Mouse (Mus musculus): ENCODE results near the gene Msi2. TPM values are rescaled to one million over a fixed set of nuclear protein-coding genes. Genes with fewer than 3 reads are reported as not detected.

Msi2 gene
- polyA plus RNA-seq, 1 experiment from 2014 or later = 29.9 TPM

GRCm38 (mm10) chr11:88524437-88524789, 193.9 kb downstream of the Msi2 start:
- Histone ChIP-seq H3K4me3 (no peak overlapping the region), H3K4me1 (replicated peaks) (peaks cover 92% of the 10 kb centered on the region)

GRCm38 (mm10) chr11:88523921-88524320, 194.4 kb downstream of the Msi2 start:
- H3K36me3 ChIP-seq = peaks cover 32% of the 10 kb centered on the region
- H3K4me1 ChIP-seq (replicated peaks) = peaks cover 87% of the 10 kb centered on the region
- no peaks in the 10 kb centered on the region for H3K27me3 ChIP-seq (ENCODE audit: insufficient read depth, poor library complexity, severe bottlenecking)
- no peak for DNase-seq (ENCODE audit: low spot score)
- H3K27ac ChIP-seq = peak overlapping the region; percentile 85
- no peak overlapping the region for H3K4me3 ChIP-seq
- 63% methylated on average over 4 of the region's 4 CpGs for WGBS
- no peaks in the 10 kb centered on the region for H3K9me3 ChIP-seq

More at GRCm38 (mm10) chr11:88524437-88524789, 193.9 kb downstream of the Msi2 start:
- Histone ChIP-seq H3K36me3 (peaks cover 31% of the 10 kb centered on the region), H3K9me3 (no peaks in the 10 kb centered on the region), H3K27ac (peak overlapping the region; percentile 85), H3K27me3 (ENCODE audit: insufficient read depth, poor library complexity, severe bottlenecking) (no peaks in the 10 kb centered on the region)
- DNase-seq (ENCODE audit: low spot score) = no peak

DNA sequence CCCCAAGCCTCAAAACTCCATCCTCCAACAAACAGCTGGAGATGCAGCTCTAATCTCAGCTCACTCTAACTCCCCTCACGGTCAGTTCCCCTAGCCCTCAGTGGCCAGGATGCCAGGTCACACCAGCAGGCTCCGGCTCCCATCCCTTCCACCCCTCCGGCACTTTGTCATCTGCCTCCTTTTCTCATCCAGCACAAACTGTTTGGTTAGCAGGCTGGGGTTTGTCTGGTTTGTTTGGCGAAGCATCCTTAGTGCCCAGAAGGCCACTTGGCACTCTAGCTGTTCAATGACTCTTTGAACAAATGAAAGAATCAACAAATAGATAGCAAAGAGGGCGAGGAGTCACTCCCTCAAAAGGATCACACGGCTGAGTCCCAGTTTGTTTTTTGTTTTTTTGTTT, 194.8 kb downstream of the Msi2 start:
- peak overlapping the region; percentile 85 for H3K27ac ChIP-seq
- no peak overlapping the region for H3K4me3 ChIP-seq
- WGBS = 67% methylated on average over 6 of the region's 6 CpGs
- H3K4me1 ChIP-seq (replicated peaks) = peaks cover 83% of the 10 kb centered on the region
- H3K36me3 ChIP-seq = peaks cover 36% of the 10 kb centered on the region
- no peak for DNase-seq (ENCODE audit: low spot score)
- no peaks in the 10 kb centered on the region for H3K27me3 ChIP-seq (ENCODE audit: insufficient read depth, poor library complexity, severe bottlenecking)
- H3K9me3 ChIP-seq = no peaks in the 10 kb centered on the region

GRCm38 (mm10) chr11:88522114-88522513, 196.2 kb downstream of the Msi2 start:
- Histone ChIP-seq H3K9me3 (no peaks in the 10 kb centered on the region), H3K4me3 (no peak overlapping the region), H3K36me3 (peaks cover 46% of the 10 kb centered on the region), H3K4me1 (replicated peaks) (peaks cover 77% of the 10 kb centered on the region), H3K27ac (0 out of 2 replicates have a peak overlapping the region, but pooled peaks have one; percentile 23), H3K27me3 (ENCODE audit: insufficient read depth, poor library complexity, severe bottlenecking) (no peaks in the 10 kb centered on the region)
- WGBS = 89% methylated on average over 5 of the region's 5 CpGs
- DNase-seq (ENCODE audit: low spot score) = no peak

GRCm38 (mm10) chr11:88520951-88521730, 197.2 kb downstream of the Msi2 start:
- H3K4me3 ChIP-seq = no peak overlapping the region
- H3K9me3 ChIP-seq = no peaks in the 10 kb centered on the region
- peak overlapping the region; percentile 30 for H3K27ac ChIP-seq
- H3K4me1 ChIP-seq (replicated peaks) = peaks cover 77% of the 10 kb centered on the region
- no peaks in the 10 kb centered on the region for H3K27me3 ChIP-seq (ENCODE audit: insufficient read depth, poor library complexity, severe bottlenecking)
- no peak for DNase-seq (ENCODE audit: low spot score)
- peaks cover 46% of the 10 kb centered on the region for H3K36me3 ChIP-seq
- 66% methylated on average over 19 of the region's 19 CpGs for WGBS

DNA sequence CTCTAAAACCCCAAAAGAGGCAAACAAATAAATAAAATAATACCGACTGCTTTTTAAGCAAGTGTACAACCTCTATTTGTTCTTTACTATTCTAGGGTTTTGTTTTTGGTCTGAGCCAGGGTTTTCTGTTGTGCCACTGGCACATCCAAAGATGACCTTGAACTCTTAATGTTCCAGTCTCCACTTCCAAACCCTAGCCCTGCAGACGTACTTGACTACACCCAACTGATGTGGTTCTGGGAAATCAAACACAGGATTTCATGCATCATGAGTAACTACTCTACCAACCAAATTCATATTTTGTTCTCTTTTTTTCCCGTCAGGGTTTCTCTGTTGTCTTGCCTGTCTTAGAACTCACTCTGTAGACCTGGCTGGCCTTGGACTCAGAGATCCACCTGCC, 200.0 kb downstream of the Msi2 start:
- DNase-seq (ENCODE audit: low spot score) = no peak
- no peaks in the 10 kb centered on the region for H3K27me3 ChIP-seq (ENCODE audit: insufficient read depth, poor library complexity, severe bottlenecking)
- WGBS = 85% methylated on average over 3 of the region's 3 CpGs
- H3K9me3 ChIP-seq = no peaks in the 10 kb centered on the region
- peaks cover 76% of the 10 kb centered on the region for H3K4me1 ChIP-seq (replicated peaks)
- no peak overlapping the region for H3K27ac ChIP-seq
- H3K4me3 ChIP-seq = no peak overlapping the region
- H3K36me3 ChIP-seq = peaks cover 66% of the 10 kb centered on the region

DNA sequence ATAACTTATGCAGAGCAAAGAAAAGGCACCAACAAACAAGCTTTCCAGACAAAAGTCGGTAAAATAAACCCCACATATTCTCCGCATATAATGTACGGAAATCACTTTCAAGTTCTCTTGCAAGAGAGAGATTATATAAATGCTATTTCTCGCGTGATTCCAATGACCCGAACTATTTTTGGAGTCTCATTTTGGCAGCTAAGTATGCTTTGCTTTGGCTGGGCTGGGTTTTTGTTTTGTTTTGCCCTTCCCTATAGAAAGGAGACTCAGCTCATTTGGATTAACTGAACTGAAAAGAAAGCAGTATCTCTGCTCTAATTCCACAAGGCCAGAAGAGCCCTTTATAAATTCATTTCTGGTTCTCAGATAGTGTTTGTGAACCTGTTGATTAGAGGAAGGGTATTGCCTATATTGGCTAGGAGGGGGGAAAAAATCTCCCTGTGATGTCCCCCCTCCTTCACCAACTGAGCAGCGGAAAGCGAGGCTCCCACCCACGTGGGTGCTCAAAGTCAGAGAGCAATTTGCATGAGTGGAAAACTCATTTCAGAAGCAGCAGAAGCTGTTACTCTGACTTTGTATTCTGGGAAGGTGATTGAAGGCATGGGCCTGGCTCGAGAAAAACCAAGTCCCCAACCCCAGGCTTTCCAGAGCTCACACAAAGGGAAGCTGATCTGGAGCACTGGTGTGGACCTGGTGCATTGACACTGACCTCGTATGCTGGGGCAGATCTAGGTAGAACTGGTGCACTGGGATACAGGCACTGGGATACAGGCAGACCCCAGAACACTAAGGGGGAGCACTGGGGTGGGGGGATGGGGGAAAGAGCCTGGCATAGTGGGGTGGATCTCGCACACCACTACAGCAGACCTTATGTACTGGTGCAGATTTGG, 201.5 kb downstream of the Msi2 start:
- DNase-seq (ENCODE audit: low spot score) = no peak
- Histone ChIP-seq H3K9me3 (no peaks in the 10 kb centered on the region), H3K4me1 (replicated peaks) (peaks cover 78% of the 10 kb centered on the region), H3K27ac (peak overlapping the region; percentile 71), H3K27me3 (ENCODE audit: insufficient read depth, poor library complexity, severe bottlenecking) (no peaks in the 10 kb centered on the region), H3K4me3 (no peak overlapping the region), H3K36me3 (peaks cover 58% of the 10 kb centered on the region)
- 76% methylated on average over 12 of the region's 12 CpGs for WGBS

- no peak for DNase-seq (ENCODE audit: low spot score)
- peak overlapping the region; percentile 71 for H3K27ac ChIP-seq
- H3K9me3 ChIP-seq = no peaks in the 10 kb centered on the region
- 68% methylated on average over 6 of the region's 6 CpGs for WGBS
- peaks cover 49% of the 10 kb centered on the region for H3K36me3 ChIP-seq
- no peak overlapping the region for H3K4me3 ChIP-seq
- peaks cover 78% of the 10 kb centered on the region for H3K4me1 ChIP-seq (replicated peaks)
- no peaks in the 10 kb centered on the region for H3K27me3 ChIP-seq (ENCODE audit: insufficient read depth, poor library complexity, severe bottlenecking)
Observed at GRCm38 (mm10) chr11:88515736-88516583, 202.4 kb downstream of the Msi2 start.

DNA sequence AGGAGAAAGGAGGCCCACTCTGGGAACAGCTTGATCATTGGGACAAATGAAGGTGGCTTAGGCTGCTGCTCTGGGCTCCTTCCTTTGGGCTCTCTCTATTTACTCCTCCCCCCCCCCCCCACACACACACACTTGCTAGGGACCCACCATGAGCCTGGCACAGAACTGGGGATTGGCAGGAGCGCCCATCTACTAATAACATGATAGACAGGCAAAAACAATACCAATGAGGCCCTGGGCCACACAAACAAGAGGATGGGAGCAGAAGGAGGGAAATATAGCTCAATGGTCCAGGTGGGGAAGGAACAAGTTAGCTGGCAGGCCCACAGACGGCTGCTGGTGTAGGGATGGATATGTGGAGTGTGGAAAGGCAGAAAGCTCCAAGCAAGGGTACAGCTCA, 203.0 kb downstream of the Msi2 start:
- peak overlapping the region; percentile 71; the same call in 1 of the 2 replicates for H3K27ac ChIP-seq
- no peak overlapping the region for H3K4me3 ChIP-seq
- H3K36me3 ChIP-seq = peaks cover 48% of the 10 kb centered on the region
- H3K27me3 ChIP-seq (ENCODE audit: insufficient read depth, poor library complexity, severe bottlenecking) = no peaks in the 10 kb centered on the region
- H3K9me3 ChIP-seq = no peaks in the 10 kb centered on the region
- 90% methylated on average over 2 of the region's 2 CpGs for WGBS
- DNase-seq (ENCODE audit: low spot score) = no peak
- H3K4me1 ChIP-seq (replicated peaks) = peaks cover 77% of the 10 kb centered on the region

GRCm38 (mm10) chr11:88514151-88514926, 204.0 kb downstream of the Msi2 start:
- no peak for DNase-seq (ENCODE audit: low spot score)
- no peak overlapping the region for H3K4me3 ChIP-seq
- 92% methylated on average over 12 of the region's 12 CpGs for WGBS
- peak overlapping the region; percentile 74 for H3K27ac ChIP-seq
- H3K27me3 ChIP-seq (ENCODE audit: insufficient read depth, poor library complexity, severe bottlenecking) = no peaks in the 10 kb centered on the region
- H3K36me3 ChIP-seq = peaks cover 45% of the 10 kb centered on the region
- no peaks in the 10 kb centered on the region for H3K9me3 ChIP-seq
- peaks cover 82% of the 10 kb centered on the region for H3K4me1 ChIP-seq (replicated peaks)

DNA sequence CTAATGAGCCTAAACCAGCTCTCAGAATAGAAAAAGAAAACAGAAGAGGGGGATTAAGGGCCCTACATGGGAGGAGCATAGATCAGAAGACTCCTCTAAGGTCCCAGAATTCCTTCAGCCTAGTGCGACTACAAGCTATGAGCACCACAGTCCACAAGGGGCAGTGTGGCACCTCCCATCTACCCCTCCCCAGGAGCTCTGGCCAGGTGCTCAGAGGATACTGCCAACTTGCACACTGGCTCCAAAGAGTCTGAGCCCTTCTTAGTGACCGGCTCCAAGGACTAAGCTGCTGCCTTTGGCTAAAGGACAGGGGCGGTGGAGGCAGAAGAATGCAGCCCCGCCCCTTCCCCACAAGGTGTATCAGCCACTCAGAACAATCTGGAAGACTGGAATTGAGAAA, 205.7 kb downstream of the Msi2 start:
- peaks cover 40% of the 10 kb centered on the region for H3K36me3 ChIP-seq
- H3K4me1 ChIP-seq (replicated peaks) = peaks cover 96% of the 10 kb centered on the region
- peak overlapping the region; percentile 74 for H3K27ac ChIP-seq
- H3K27me3 ChIP-seq (ENCODE audit: insufficient read depth, poor library complexity, severe bottlenecking) = no peaks in the 10 kb centered on the region
- no peaks in the 10 kb centered on the region for H3K9me3 ChIP-seq
- H3K4me3 ChIP-seq = no peak overlapping the region
- DNase-seq (ENCODE audit: low spot score) = peak; percentile 44
- 37% methylated on average over 4 of the region's 4 CpGs for WGBS
